Mouse (Mus musculus): ENCODE data around the gene Ptgs2. TPM values are rescaled to one million over a fixed set of nuclear protein-coding genes. Genes with fewer than 3 reads are reported as not detected.

Ptgs2 gene
- total RNA-seq (2021), result 10 to 100 TPM; 19.8 to 21.0 TPM
- long read RNA-seq, experiment 1, full-length matches to known transcripts, result 6 of 11 reads
- long read RNA-seq, experiment 1, partial matches to known transcripts, result 1 of 11 reads
- long read RNA-seq, experiment 1, other reads (novel, unspliced or antisense), result 4 of 11 reads
- long read RNA-seq, experiment 2, full-length matches to known transcripts, result 11 of 13 reads
- long read RNA-seq, experiment 2, partial matches to known transcripts, result 0 of 13 reads
- long read RNA-seq, experiment 2, other reads (novel, unspliced or antisense), result 2 of 13 reads

GRCm38 (mm10) chr1:150099790-150100333 is at the start of gene Ptgs2:
TSS of gene Ptgs2 (plus strand) at chr1:150100031.
- Histone ChIP-seq H3K4me3 (peak within 1 kb of the TSS; percentile 69), H3K27ac (peak within 1 kb of the TSS; percentile 90)
- peak; percentile 53 to 66 for DNase-seq (ENCODE audit: low spot score in 2 of 2)
- peak; percentile 50 for TF ChIP-seq CTCF (conservative IDR thresholded peaks at IDR 0.05)

- no peak for TF ChIP-seq CTCF (conservative IDR thresholded peaks at IDR 0.05)
These were observed 49.6 kb upstream of the Ptgs2 start for GRCm38 (mm10) chr1:150050256-150050655.

GRCm38 (mm10) chr1:150065684-150066083 is 34.1 kb upstream of the Ptgs2 start:
- DNase-seq (ENCODE audit: low spot score in 2 of 2), result no peak
- H3K27ac ChIP-seq, result no peak overlapping the region
- TF ChIP-seq CTCF (conservative IDR thresholded peaks at IDR 0.05), result no peak
- H3K4me3 ChIP-seq, result no peak overlapping the region

More at GRCm38 (mm10) chr1:150050256-150050655, 49.6 kb upstream of the Ptgs2 start:
- H3K27ac ChIP-seq, result no peak overlapping the region
- no peak overlapping the region for H3K4me3 ChIP-seq
- no peak for DNase-seq (ENCODE audit: low spot score in 2 of 2)

- no peak for DNase-seq (ENCODE audit: low spot score in 2 of 2)
- H3K4me3 ChIP-seq, result no peak overlapping the region
- no peak for TF ChIP-seq CTCF (conservative IDR thresholded peaks at IDR 0.05)
- no peak overlapping the region for H3K27ac ChIP-seq
These were observed 27.0 kb upstream of the Ptgs2 start for GRCm38 (mm10) chr1:150072880-150073279.

GRCm38 (mm10) chr1:150074609-150075008 is 25.2 kb upstream of the Ptgs2 start:
- DNase-seq (ENCODE audit: low spot score in 2 of 2), result no peak
- Histone ChIP-seq H3K27ac (no peak overlapping the region), H3K4me3 (no peak overlapping the region)
- TF ChIP-seq CTCF (conservative IDR thresholded peaks at IDR 0.05), result no peak

GRCm38 (mm10) chr1:150089040-150089692 is 10.7 kb upstream of the Ptgs2 start:
- peak overlapping the region; percentile 18; the same call in 1 of the 2 replicates for H3K27ac ChIP-seq
- peak; percentile 13 to 37 for DNase-seq (ENCODE audit: low spot score in 2 of 2)
- no peak for TF ChIP-seq CTCF (conservative IDR thresholded peaks at IDR 0.05)

GRCm38 (mm10) chr1:150090229-150090628 is 9.6 kb upstream of the Ptgs2 start:
- TF ChIP-seq CTCF (conservative IDR thresholded peaks at IDR 0.05), result no peak
- Histone ChIP-seq H3K4me3 (no peak overlapping the region), H3K27ac (no peak overlapping the region)
- DNase-seq (ENCODE audit: low spot score in 2 of 2), result no peak

More at GRCm38 (mm10) chr1:150089040-150089692, 10.7 kb upstream of the Ptgs2 start:
- no peak overlapping the region for H3K4me3 ChIP-seq

- DNase-seq (ENCODE audit: low spot score in 2 of 2), result no peak
- Histone ChIP-seq H3K27ac (no peak overlapping the region), H3K4me3 (no peak overlapping the region)
- TF ChIP-seq CTCF (conservative IDR thresholded peaks at IDR 0.05), result no peak
These were observed 2.8 kb upstream of the Ptgs2 start for GRCm38 (mm10) chr1:150097036-150097435.

- no peak for DNase-seq (ENCODE audit: low spot score in 2 of 2)
- no peak overlapping the region for H3K4me3 ChIP-seq
- no peak overlapping the region for H3K27ac ChIP-seq
- TF ChIP-seq CTCF (conservative IDR thresholded peaks at IDR 0.05), result no peak
These were observed 2.1 kb upstream of the Ptgs2 start for GRCm38 (mm10) chr1:150097721-150098120.

- no peak for DNase-seq (ENCODE audit: low spot score in 2 of 2)
- no peak for TF ChIP-seq CTCF (conservative IDR thresholded peaks at IDR 0.05)
- Histone ChIP-seq H3K4me3 (peak overlapping the region; percentile 69), H3K27ac (peak overlapping the region; percentile 90)
These were observed 457 bp upstream of the Ptgs2 start for GRCm38 (mm10) chr1:150099374-150099773.

- no peak overlapping the region for H3K4me3 ChIP-seq
- no peak overlapping the region for H3K27ac ChIP-seq
- peak; percentile 39 for TF ChIP-seq CTCF (conservative IDR thresholded peaks at IDR 0.05)
- DNase-seq (ENCODE audit: low spot score in 2 of 2), result no peak
These were observed 4.4 kb downstream of the Ptgs2 start for GRCm38 (mm10) chr1:150104228-150104720.

GRCm38 (mm10) chr1:150106736-150107135 is 6.9 kb downstream of the Ptgs2 start:
- Histone ChIP-seq H3K4me3 (no peak overlapping the region), H3K27ac (no peak overlapping the region)
- TF ChIP-seq CTCF (conservative IDR thresholded peaks at IDR 0.05), result no peak
- DNase-seq (ENCODE audit: low spot score in 2 of 2), result no peak

- TF ChIP-seq CTCF (conservative IDR thresholded peaks at IDR 0.05), result no peak
These were observed 9.8 kb downstream of the Ptgs2 start for GRCm38 (mm10) chr1:150109591-150109990.

More at GRCm38 (mm10) chr1:150109591-150109990, 9.8 kb downstream of the Ptgs2 start:
- Histone ChIP-seq H3K4me3 (no peak overlapping the region), H3K27ac (no peak overlapping the region)
- DNase-seq (ENCODE audit: low spot score in 2 of 2), result no peak

Measured in layer of hippocampus, adult 2 months (tissue).